Mouse (Mus musculus) c-Kit-negative CD71-positive TER-119-positive erythroid progenitor cells, embryonic 14.5 days (primary cell): Measurements from ENCODE around the gene Slc24a3.

Experiments
- DNase-seq: peaks from one replicate; pipeline ENCODE4 v3.0.0-alpha.2; 2013; ENCODE audit warnings: low read depth, low spot score

The Slc24a3 gene

DNA sequence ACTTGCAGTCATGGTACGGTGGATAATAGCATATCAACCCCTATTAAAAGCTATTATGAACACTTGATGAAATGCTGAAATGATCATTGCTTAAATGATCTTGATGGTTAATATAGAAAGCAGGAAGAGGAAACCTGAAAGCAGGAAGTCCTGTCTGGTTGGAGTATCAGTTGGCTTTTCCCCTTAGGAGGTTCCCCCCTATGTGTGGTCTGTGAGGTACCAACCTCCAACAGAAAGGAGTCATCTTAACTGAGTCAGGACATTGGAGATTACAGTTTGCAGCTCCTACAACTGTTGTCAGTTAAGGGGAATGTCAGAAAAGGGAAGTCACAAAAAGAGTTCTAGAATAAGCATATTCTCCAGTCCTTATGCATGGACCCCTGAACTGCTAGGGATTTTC lies 266.5 kb downstream of the Slc24a3 start:
- DNase-seq: no peak

DNA sequence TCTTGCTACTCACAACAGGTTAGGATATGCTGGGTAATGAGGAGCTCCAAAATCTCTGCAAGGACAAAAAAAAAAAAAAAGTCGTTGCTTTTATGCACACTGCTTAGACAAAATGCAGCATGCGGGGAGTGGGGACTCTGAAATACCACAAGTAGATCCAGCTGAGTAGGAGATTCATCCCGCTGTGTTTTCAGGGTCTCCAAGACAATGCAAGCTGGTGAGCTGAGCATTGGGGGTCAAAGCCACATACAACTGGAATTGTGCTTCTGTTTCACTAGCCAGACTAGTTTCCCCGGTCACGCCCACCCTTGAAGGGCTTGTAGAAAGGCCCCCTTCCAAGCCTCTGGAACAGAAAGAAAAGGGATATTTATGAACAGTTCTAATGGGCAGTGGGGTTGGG lies 270.8 kb downstream of the Slc24a3 start:
- no peak for DNase-seq

DNA sequence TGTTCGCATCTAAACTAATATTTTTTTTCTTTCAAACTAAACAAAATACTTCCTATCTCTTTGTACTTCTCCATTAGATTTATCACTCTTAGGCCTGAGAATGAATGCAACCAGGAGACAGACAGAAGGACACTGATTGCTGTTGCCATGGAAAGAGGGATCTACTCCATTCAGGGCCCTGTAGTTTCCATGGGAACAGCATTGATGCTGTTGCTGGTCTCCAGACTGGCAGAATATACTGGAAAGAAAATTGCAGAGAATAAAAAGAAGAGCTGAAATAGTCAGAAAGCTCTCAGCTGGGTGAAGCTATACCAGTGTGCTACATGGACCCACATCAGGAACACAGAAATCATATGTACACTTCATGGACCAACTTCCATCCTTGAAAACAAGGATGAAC lies 272.2 kb downstream of the Slc24a3 start:
- DNase-seq: no peak

DNA sequence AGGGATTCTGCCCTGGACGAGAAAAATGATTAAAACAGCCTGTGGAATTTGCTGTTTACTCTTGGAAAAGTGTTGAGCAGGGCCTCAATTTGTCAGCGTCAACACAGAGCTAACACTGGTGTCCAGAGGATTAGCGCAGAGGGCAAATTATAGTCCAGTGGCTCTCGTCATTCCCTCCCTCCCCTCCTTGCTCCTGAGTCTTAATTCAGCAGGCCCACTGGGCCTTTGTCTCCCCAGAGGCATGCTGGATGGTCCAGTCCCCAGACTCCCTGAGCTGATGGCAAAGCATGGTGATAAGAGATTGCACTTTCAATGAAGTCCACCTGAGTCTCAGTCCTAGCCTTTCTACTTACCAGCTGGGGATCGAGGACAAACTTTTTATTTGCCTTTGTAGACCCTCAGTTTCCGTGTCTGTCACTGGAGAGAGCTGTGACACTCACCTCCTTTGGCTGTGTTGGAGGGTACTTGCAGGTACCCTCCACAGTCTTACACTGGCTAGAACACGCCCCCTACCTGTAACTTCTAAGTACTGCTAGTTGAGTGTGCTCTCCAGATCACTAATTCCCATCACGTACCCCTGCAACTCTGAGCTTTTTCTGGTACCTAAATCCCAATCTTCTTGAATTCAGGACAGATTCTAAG lies 289.7 kb downstream of the Slc24a3 start:
- DNase-seq: no peak

DNA sequence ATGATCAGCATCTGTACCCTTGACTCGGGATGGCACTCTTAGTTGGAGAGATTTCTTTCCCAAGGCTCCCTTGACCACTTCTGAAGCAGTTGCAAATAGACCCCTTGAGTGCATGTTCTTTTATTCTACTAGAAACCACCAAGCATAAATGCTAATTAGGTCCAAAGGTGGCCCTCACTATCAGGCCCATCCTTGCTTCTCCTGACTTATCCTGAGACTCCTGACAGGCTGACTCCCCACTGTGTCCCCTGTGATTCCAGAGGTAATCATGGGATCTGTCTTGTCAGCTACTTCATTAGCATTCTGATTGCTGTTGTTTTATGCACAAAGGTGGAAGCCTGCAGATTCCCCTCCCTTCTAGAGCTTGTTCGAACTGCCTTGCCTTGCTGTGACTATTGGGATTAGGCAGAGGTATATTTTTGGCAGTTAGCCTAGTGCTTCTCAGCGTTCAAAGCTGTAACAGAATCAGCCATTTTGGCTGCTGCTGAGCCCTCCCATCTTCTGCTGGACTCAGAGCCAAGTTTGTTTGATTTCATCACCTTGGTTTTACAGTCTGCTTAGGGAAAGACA lies 293.4 kb downstream of the Slc24a3 start:
- no peak for DNase-seq

DNA sequence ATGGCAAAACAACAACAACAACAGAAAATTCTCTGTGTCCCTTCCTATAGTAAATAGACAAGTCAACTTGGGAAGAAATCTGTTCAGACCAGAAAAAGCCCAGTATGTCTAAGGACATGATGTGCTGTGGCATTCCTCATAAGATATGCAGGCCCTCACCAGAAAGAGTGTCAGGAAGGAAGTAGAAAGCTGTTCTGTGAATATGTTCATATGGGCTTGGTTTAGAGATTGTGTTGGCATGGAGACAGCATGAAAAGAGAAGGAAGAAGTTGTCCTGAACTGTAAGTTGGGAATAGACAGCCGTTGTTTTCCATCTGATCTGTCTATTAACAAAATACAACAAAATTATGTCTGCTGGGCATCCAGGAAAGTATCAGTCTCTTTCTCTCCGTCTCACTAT lies 294.7 kb downstream of the Slc24a3 start:
- DNase-seq: no peak

DNA sequence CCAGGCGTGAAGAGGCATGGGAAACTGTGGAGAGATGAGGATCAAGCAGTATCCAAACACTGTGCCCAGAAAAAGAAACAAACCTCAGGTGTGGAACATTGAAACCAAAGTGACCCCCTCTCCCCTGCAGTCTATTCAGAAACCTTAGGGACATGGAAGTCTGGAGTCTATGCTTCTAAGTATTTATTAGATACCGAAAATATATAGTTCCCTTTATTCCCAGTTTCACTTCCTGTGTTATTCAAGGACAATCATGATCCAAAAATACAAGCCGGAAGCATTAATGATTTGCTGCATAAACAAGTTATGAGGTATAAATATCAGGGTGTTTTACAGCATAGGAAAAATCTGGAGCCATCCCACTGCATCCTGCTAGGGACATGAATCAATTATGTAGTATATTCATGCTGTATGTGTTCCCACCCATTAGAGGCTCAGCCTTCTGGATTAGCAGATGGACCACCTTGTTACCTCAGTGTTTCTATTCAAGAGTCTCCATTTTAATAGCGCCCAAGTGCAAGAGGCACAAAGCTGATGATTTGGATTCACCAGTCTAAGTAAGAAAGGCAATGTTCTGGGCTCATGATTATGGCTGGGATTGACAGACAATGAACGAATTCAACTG lies 301.3 kb downstream of the Slc24a3 start:
- no peak for DNase-seq

DNA sequence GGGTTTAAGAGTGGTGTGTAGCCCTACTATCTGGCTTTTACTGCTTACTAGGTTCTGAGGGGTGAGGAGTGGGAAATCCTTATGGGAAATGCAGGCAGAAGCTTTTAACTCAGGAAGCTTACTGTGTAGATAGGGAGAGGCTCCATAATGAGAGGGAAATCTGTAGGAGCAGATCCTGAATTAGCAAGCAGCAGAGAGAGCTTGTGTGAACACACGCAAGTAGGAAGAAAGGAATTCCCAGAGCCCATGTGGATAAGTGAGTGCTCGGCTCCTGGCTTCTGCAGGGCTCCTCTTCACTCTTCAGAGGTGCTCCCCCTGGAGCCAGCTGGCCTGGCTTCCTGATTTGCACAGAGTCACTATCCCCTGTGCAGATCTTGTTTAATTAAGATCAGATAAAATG lies 309.9 kb downstream of the Slc24a3 start:
- no peak for DNase-seq

DNA sequence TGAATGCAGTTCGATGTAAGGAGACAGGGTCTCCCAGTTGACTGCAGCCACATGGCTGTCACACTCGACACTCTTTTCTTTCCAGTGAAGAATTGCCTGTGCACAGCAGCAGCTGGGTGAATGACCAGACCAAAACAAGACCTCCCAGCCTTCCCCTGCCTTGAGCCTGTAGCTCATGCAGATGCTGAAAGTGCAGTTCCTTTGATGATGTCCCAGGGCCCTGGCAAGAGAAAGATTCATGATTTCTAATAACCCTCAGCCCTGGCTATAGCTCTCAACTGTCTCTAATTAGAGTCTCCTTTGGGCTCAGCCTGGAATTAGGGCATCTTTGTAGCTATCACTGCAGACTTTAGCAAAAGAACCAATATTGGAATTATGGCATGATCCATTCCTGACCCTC lies 312.1 kb downstream of the Slc24a3 start:
- DNase-seq: no peak

DNA sequence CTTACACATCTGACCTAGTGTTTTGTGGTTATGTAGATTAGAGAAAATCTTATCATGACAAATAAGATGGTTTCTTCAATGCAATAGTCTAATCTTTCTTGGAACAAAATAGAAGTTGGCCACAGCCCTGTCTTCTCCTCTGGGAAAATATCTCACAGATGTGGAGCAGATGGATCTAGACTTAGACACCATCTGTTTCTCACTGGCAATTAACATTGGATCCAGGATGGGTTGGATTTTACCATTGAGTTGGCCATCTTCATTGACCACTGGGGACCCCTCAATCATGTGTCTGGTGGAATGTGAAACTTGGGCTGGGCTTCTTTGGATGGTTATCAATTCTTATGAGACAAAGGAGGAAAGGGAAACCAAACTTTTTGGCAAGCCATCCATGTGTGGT lies 332.7 kb downstream of the Slc24a3 start:
- no peak for DNase-seq

DNA sequence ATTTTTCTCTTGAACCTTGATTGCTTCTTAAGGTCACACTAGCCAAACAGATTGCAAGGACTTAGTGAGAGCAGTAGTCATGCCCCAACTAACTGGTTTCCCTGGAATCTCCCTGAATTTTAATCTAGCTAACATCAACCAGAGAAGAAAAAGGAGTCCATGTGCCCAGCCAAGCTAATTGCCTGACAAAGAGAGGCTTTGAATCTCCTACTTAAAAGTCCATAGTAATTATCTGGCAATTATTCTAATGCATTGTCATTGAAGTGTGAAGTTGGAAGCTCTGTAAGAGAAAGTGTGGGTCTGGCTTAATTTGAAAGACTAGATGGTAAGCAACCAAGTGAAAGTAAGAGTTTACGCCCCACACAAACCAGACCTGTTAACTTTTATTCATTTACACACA lies 333.9 kb downstream of the Slc24a3 start:
- DNase-seq: no peak

DNA sequence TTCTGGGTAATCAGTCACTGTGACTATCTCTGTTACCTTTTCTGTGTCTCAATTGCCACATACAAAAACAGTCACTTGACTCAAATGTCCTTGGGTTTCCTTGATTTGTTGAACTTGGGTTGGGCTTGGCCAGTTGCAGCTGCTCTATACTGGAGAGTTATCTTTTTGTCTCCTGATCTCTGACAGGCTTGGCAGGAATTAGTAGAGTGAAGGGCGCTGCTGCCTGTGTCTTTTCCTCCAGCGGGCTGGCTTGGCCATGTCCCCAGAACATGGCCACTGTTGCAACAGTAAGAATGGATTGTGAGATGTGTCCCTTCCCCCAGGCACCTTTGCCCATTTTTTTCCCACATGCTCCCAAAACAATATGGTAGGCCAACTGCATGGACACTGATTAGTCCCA lies 340.1 kb downstream of the Slc24a3 start:
- DNase-seq: no peak

DNA sequence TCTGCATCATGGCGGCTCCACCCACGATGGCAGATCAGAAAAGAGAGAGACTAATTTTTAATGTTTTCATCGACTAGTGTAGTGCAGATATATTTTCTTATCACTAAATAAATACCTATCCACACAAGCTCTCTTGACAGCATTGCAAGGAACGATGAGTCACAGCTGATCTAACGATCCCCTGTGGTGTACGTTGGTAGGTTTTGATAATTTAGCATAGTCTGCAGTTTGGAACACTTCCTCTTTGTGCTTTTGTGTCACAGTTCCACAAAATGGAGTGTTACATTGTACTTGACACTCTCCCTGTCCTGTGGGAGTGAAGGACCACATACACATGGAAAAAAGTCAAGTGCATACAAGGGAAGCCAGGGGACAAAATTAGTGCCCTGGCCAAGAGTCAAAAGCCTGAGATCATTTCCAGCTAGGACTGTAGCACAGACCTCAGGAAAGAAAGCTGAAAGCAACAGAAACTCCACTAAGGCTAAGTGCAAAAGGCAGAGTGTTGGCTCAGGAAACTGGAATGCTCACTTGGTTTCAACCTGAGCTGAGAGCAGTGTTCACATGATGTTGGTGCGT lies 343.2 kb downstream of the Slc24a3 start:
- DNase-seq: no peak

DNA sequence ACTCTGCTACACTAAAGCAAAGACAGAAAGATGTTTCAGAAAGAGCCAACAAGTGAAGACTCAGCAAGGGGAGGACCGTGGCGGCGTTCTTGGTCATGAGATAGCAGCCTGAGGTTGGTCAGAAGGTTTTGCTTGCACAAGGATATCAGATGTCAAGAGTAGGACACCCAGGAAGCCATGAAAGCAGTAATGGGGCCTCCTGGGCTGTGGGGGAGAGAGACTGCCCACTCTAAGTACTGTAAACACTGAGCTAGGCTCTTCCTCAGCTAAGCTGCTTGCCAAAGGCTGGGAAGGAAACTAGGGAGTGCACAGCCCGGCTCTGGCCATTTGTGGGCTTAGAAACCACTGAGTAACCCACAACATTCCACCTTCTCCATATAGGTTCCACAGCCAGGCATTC lies 348.4 kb downstream of the Slc24a3 start:
- DNase-seq: no peak

DNA sequence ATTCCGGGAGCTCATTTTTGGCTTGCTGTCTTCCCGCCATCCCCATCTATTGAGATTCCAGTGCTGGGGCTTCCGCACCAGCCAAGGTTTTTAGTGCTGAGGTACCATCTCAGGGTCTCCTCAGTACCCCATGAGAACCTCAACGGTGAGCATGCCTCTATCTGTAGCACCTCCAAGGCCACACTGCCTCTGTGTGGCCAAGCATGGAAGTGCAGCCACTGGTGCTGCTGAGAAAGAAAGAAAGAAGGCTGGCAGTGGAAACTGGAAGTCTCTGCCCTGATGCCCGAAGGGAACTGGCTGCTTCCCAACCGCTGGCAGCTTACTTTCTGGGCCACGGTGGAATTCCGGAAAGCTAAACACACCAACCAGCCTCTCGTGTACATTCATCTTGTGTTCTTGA lies 349.8 kb downstream of the Slc24a3 start:
- DNase-seq: no peak

DNA sequence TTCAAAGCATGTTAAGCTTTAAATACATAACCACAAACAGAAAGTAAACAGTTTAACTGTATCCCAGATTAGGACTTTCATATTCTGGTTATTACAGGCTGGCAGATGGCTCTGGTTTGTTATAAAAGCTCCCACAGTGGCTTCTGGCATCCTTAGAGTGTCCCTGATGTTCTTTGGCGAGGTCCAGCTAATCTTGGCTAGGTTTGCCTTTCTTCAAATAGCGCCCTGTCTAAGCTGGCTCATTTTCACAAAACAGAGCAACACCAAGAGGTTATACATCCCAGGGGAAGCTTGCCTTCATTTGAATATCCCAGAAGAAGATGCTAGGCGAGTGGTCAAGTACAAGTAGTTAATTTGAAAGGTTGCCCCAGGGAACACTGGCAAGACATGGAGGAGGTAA lies 354.5 kb downstream of the Slc24a3 start:
- no peak for DNase-seq

DNA sequence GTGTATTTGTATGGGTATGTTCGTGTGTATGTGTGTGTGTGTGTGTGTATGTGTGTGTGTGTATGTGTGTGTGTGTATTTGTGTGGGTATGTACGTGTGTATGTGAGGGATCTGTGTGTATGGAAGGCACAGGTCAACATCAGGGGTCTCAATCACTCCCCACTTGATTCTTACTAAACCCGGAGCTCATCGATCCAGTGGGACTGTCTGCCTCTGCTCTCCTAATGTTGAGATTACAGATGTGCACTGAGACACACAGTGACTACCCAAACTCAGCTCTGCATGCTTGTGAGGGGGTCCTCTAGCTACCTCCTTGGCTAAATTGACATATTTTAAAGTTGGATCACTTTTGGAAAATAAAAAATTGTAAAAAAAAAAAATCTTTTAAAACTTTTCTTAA lies 355.8 kb downstream of the Slc24a3 start:
- DNase-seq: no peak

DNA sequence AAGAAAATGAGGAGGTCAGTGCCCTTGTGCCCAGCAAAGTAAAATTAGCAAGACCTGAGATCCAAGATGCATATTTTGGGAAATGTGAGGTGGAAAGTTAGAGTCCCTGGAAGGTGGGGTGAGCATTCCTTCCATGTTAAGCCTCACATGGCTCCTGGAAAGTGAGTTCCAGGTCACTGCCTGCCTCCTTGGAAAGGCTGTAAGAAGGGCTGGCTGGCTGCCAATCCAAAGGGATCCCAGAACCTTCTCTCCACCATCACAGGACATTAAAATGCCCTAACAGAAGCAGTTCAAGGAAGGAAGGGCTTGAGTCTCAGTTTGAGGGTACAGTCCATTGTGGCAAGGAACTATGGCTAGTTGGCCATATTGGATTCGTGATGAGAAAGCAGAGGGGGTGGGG lies 359.6 kb downstream of the Slc24a3 start:
- DNase-seq: no peak

DNA sequence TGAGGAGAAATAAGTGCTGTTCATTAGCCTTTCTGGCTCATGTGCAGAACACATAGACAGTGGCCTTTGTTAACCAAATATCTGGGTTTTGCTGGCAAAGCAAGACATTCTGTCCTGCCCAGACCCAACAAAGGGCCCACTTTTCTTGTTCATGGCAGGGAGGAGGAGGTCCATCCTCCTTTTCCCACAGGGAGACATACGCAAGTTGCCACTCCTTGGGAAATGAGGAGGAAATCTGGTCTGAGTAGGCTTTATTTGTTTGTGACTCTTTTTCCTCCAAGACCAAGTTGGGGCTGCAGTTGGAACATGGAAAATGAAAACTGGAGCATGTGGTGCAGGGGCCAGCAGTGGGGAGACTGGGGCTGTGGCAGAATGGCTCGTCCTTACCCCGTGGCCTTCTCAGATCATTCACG lies 363.4 kb downstream of the Slc24a3 start:
- no peak for DNase-seq

DNA sequence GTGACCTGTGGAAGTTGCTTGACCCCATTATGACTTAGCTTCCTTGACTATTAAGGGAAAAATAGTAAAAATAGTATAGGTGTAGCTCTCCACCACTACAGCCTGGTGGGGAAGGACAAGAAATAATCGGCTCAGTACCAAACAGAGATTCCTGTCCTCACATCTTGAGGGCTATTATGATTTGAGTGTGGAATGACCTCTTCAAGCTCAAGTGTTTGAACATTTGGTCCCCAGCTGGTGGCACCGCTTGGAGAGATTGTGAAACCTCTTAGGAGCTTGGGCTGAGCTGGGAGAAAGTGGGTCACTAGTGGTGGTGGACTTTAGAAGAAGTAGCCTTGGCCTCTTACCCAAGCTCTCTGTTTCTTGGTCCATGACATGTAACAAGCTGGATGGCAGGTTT lies 365.5 kb downstream of the Slc24a3 start:
- no peak for DNase-seq

DNA sequence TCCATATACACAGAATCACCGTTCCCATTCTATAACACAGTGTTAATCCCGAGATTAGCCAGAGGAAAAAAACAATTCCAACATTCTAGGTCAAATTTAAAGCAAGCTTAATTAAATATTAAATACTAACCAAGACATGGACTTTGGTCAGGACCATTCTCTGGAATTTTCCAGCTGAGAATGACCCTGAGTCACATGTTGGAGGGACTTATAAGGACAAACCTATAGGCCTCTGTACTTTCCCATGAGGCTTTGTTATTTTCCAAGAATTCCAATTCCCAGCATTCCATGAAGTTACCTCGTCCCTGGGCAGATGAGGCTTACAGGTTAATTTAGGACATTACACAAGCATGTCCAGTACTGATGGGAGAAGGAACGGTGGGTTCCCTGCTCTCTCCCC lies 367.8 kb downstream of the Slc24a3 start:
- DNase-seq: no peak

DNA sequence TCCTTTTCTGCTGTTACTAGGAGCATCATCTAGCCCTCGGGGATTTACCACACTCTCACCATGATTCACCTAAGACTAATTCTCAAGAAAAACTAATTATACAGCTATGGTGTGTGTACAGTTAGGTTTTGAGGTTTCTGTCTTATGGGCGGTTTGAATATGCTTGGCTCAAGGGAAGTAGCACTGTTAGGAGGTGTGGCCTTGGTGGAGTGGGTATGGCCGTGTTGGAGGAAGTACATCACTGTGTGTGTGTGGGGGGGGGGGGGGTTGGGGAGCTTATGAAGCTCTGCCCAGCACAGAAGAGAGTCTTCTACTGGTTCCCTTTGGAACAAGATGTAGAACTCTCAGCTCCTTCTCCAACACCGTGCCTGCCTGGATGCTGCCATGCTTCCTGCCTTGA lies 368.2 kb downstream of the Slc24a3 start:
- no peak for DNase-seq

DNA sequence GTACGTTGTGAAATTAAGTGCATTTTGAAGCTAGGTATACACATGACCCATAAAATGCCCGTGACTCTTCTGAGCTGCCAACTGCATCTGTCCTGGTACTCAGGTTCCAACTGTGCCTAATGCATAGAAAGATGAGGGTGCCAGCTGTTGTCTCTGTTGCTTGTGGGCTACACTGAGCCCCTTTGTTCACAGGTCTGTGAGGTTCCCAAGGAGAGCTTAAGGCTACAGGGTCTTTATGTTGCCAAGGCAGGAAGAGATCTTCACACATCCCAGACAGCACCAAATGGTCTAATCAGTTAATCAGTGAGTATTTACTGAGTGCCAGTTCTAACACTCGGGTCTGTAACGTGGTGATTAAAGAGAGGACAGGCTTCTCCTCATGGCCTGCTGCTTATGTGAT lies 369.4 kb downstream of the Slc24a3 start:
- no peak for DNase-seq
